Mouse (Mus musculus): ENCODE results near the gene Ube2g2.

GRCm38 (mm10) chr10:77666342-77666741 lies 44.3 kb downstream of the Ube2g2 start:
- TF ChIP-seq EP300 (IDR thresholded peaks at IDR 0.05; ENCODE audit: insufficient read depth, low read depth, low read length), result no peak
- TF ChIP-seq CTCF (IDR thresholded peaks at IDR 0.05; ENCODE audit: low read depth, low read length), result no peak
- TF ChIP-seq POLR2A (IDR thresholded peaks at IDR 0.05; ENCODE audit: insufficient read depth, low read length), result no peak
